Mouse (Mus musculus) layer of hippocampus, adult 11-12 months (tissue): ENCODE data around the gene Ubc.
"Not testable (repeated sequence)": the region's sequence is repeated elsewhere in the genome, so short reads cannot be mapped to it uniquely, and the experiment has no call there.

Source experiments
- DNase-seq: peaks from one replicate; pipeline ENCODE4 v3.0.0; 2022; ENCODE audit warnings: low spot score

Gene Ubc

GRCm38 (mm10) chr5:125389579-125390441 is at the start of gene Ubc:
TSS of gene Ubc (minus strand) at chr5:125390202.
- peak; percentile 92 for DNase-seq

- DNase-seq, result not testable (repeated sequence)
These were observed 44.3 kb upstream of the Ubc start for GRCm38 (mm10) chr5:125434347-125434746.

- peak; percentile 94 for DNase-seq
These were observed 43.9 kb upstream of the Ubc start, which contains the start of gene Dhx37 for GRCm38 (mm10) chr5:125433793-125434337. TSS of gene Dhx37 (minus strand) at chr5:125434121.

GRCm38 (mm10) chr5:125432324-125432723 is 42.3 kb upstream of the Ubc start:
- not testable (repeated sequence) for DNase-seq

GRCm38 (mm10) chr5:125426343-125426742 is 36.3 kb upstream of the Ubc start:
- DNase-seq, result no peak

GRCm38 (mm10) chr5:125425698-125426276 is 35.8 kb upstream of the Ubc start:
- DNase-seq, result no peak

GRCm38 (mm10) chr5:125419124-125419523 is 29.1 kb upstream of the Ubc start:
- DNase-seq, result no peak

- no peak for DNase-seq
These were observed 28.6 kb upstream of the Ubc start for GRCm38 (mm10) chr5:125418636-125419035.

GRCm38 (mm10) chr5:125416183-125416582 is 26.2 kb upstream of the Ubc start:
- no peak for DNase-seq

- DNase-seq, result no peak
These were observed 23.8 kb upstream of the Ubc start for GRCm38 (mm10) chr5:125413763-125414162.

- not testable (repeated sequence) for DNase-seq
These were observed 22.5 kb upstream of the Ubc start for GRCm38 (mm10) chr5:125412536-125412935.

GRCm38 (mm10) chr5:125411972-125412530 is 22.0 kb upstream of the Ubc start:
- peak; percentile 84 for DNase-seq

- no peak for DNase-seq
These were observed 19.5 kb upstream of the Ubc start for GRCm38 (mm10) chr5:125409348-125410090.

- DNase-seq, result peak; percentile 86
These were observed 18.8 kb upstream of the Ubc start for GRCm38 (mm10) chr5:125408842-125409241.

GRCm38 (mm10) chr5:125407910-125408575 is 18.0 kb upstream of the Ubc start:
- no peak for DNase-seq

GRCm38 (mm10) chr5:125407020-125407830 is 17.2 kb upstream of the Ubc start:
- no peak for DNase-seq

- DNase-seq, result peak; percentile 63
These were observed 16.5 kb upstream of the Ubc start for GRCm38 (mm10) chr5:125406322-125407016.

GRCm38 (mm10) chr5:125405546-125406248 is 15.7 kb upstream of the Ubc start:
- peak; percentile 92 for DNase-seq

GRCm38 (mm10) chr5:125404903-125405545 is 15.0 kb upstream of the Ubc start:
- DNase-seq, result peak; percentile 71
